Mouse (Mus musculus) C2C12 (cell line): ENCODE results near the gene Tbc1d10b. TPM values are rescaled to one million over a fixed set of nuclear protein-coding genes. Genes with fewer than 3 reads are reported as not detected.
A peak's percentile ranks its signal among the peaks of the same experiment; 100 is the strongest.

Experiments
- H3K27me3 ChIP-seq: one replicate; pipeline ENCODE4 v1.6.1; 2011; ENCODE audit not compliant: control insufficient read depth, insufficient read depth, insufficient read length
- H3K36me3 ChIP-seq: one replicate; pipeline ENCODE4 v1.6.1; 2011; ENCODE audit not compliant: control insufficient read depth, insufficient read depth
- H3K4me3 ChIP-seq: one replicate; pipeline ENCODE4 v1.5.1; 2011; ENCODE audit warnings: mild to moderate bottlenecking, control low read depth; ENCODE audit not compliant: poor library complexity, insufficient read depth, severe bottlenecking
- H3K79me2 ChIP-seq: one replicate; pipeline ENCODE4 v1.6.1; 2011; ENCODE audit not compliant: control insufficient read depth, insufficient read depth
- H3K79me3 ChIP-seq: one replicate; pipeline ENCODE4 v1.6.1; 2011; ENCODE audit warnings: low read depth, control low read depth
- H3ac ChIP-seq: one replicate; pipeline ENCODE3; 2011; ENCODE audit warnings: low read depth; ENCODE audit not compliant: control insufficient read depth, insufficient read length
- CEBPB ChIP-seq: IDR thresholded peaks from one replicate; pipeline ENCODE4 v1.6.1; 2011; ENCODE audit warnings: low read depth, mild to moderate bottlenecking, control low read depth, moderate library complexity
- CTCF ChIP-seq: IDR thresholded peaks from one replicate; pipeline ENCODE4 v1.5.1; 2011; ENCODE audit not compliant: control insufficient read depth, insufficient read depth, insufficient read length
- FOSL1 ChIP-seq: IDR thresholded peaks from one replicate; pipeline ENCODE4 v1.8.0; 2011; ENCODE audit warnings: mild to moderate bottlenecking, low read length; ENCODE audit not compliant: poor library complexity, insufficient read depth, severe bottlenecking
- MAX ChIP-seq: IDR thresholded peaks from one replicate; pipeline ENCODE4 v1.6.1; 2011; ENCODE audit warnings: mild to moderate bottlenecking, control low read depth
- MYOD1 ChIP-seq: IDR thresholded peaks from one replicate; pipeline ENCODE4 v1.6.1; 2011; ENCODE audit warnings: low read depth; ENCODE audit not compliant: control insufficient read depth, insufficient read length
- MYOG ChIP-seq: IDR thresholded peaks from one replicate; pipeline ENCODE4 v1.6.1; 2011; ENCODE audit not compliant: control insufficient read depth, insufficient read length; ENCODE audit errors: extremely low read depth
- USF1 ChIP-seq: IDR thresholded peaks from one replicate; pipeline ENCODE4 v1.6.1; 2011; ENCODE audit warnings: low read depth, mild to moderate bottlenecking, control low read depth, moderate library complexity
- polyA plus RNA-seq: library from polyadenylated mRNA; unstranded; fragments of >200 nt; fragmentation: generic; extraction: Trizol; gene quantifications from one replicate; pipeline ENCODE4 v1.2.1, GENCODE M21; 2012; ENCODE audit warnings: missing spikeins

The Tbc1d10b gene
- polyA plus RNA-seq, 1 experiment: 41.4 TPM

GRCm38 (mm10) chr7:127165607-127166493 lies 42.4 kb downstream of the Tbc1d10b start:
- Histone ChIP-seq H3K36me3 (no peaks in the 10 kb centered on the region), H3K79me3 (no peaks in the 10 kb centered on the region), H3ac (no peak overlapping the region), H3K27me3 (peaks cover 4% of the 10 kb centered on the region), H3K4me3 (no peak overlapping the region), H3K79me2 (no peaks in the 10 kb centered on the region)
- no peak for TF ChIP-seq MYOG
- no peak for TF ChIP-seq USF1
- TF ChIP-seq CEBPB: no peak
- TF ChIP-seq CTCF: no peak
- no peak for TF ChIP-seq FOSL1
- TF ChIP-seq MYOD1: no peak
- no peak for TF ChIP-seq MAX

GRCm38 (mm10) chr7:127164002-127164401 lies 44.3 kb downstream of the Tbc1d10b start:
- TF ChIP-seq MAX: no peak
- no peak for TF ChIP-seq FOSL1
- TF ChIP-seq CTCF: no peak
- no peak for TF ChIP-seq MYOG
- TF ChIP-seq MYOD1: no peak
- no peak for TF ChIP-seq CEBPB
- no peak for TF ChIP-seq USF1
- Histone ChIP-seq H3K36me3 (no peaks in the 10 kb centered on the region), H3K79me3 (no peaks in the 10 kb centered on the region), H3K79me2 (no peaks in the 10 kb centered on the region), H3ac (no peak overlapping the region), H3K27me3 (peaks cover 4% of the 10 kb centered on the region), H3K4me3 (no peak overlapping the region)

GRCm38 (mm10) chr7:127162546-127162945 lies 45.7 kb downstream of the Tbc1d10b start:
- Histone ChIP-seq H3K36me3 (no peaks in the 10 kb centered on the region), H3K4me3 (no peak overlapping the region), H3K27me3 (peaks cover 4% of the 10 kb centered on the region), H3ac (no peak overlapping the region), H3K79me2 (no peaks in the 10 kb centered on the region), H3K79me3 (no peaks in the 10 kb centered on the region)
- TF ChIP-seq MYOD1 (no peak), USF1 (no peak), MYOG (no peak), MAX (no peak), FOSL1 (no peak), CEBPB (no peak), CTCF (no peak)

GRCm38 (mm10) chr7:127157548-127157947 lies 50.7 kb downstream of the Tbc1d10b start:
- Histone ChIP-seq H3K79me3 (no peaks in the 10 kb centered on the region), H3K4me3 (no peak overlapping the region), H3K27me3 (peaks cover 4% of the 10 kb centered on the region), H3K79me2 (no peaks in the 10 kb centered on the region), H3K36me3 (no peaks in the 10 kb centered on the region), H3ac (no peak overlapping the region)
- TF ChIP-seq CTCF (no peak), FOSL1 (peak; percentile 85), CEBPB (peak; percentile 98), MYOD1 (peak; percentile 92), MYOG (no peak), USF1 (peak; percentile 78), MAX (no peak)

- Histone ChIP-seq H3ac (no peak overlapping the region), H3K36me3 (no peaks in the 10 kb centered on the region), H3K27me3 (no peaks in the 10 kb centered on the region), H3K4me3 (no peak overlapping the region), H3K79me2 (no peaks in the 10 kb centered on the region), H3K79me3 (no peaks in the 10 kb centered on the region)
- TF ChIP-seq CTCF (no peak), FOSL1 (no peak), CEBPB (no peak), USF1 (no peak), MAX (no peak), MYOG (no peak)
Observed at GRCm38 (mm10) chr7:127153477-127153876, 54.8 kb downstream of the Tbc1d10b start.
